Mouse (Mus musculus) testis, adult 2 months (tissue): ENCODE measurements around the gene Rhpn2.

Source experiments
- CTCF ChIP-seq: fragments of 200-500 bp; IDR thresholded peaks from 2 replicates; pipeline ENCODE4 v1.5.1; 2012; ENCODE audit warnings: low read depth, mild to moderate bottlenecking, inconsistent platforms, low read length, moderate library complexity; ENCODE audit not compliant: control insufficient read depth, insufficient read depth, insufficient replicate concordance
- POLR2A ChIP-seq: fragments of 200-500 bp; IDR thresholded peaks from 2 replicates; pipeline ENCODE4 v1.6.1; 2012; ENCODE audit warnings: low read depth, mild to moderate bottlenecking, inconsistent platforms, low read length, moderate library complexity; ENCODE audit not compliant: control insufficient read depth

DNA sequence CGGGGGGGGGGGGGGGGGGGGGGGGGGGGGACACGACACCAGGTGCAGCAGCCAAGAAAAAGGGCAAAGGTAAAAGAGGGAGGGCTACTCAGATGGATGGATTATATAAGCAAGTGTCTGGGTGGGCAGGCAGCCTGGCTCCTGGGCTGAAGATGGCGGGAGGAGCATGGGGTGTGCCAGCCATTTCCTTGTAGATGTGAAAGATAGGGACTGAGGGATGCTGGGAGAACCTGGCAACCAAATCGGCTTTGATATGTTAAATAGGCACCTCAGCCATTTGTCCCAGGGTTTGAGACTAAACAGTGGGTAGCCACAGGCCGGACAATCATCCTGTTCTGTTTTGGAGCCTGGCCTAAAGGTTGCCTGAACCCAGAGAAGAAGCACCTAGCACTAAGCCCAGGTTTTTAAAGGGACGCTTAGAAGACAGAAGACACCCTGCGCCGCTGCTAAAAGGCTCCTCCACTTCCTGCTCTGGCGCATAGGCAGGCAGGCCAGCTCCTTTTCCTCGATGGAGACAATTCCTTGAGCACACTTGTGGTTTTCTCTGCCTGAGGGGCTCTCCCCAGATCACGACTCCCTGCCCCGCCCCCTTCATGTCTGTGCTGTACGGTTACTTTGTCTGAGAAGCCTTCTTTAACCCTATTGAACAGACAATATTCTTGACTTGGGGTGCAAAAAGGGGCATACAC is 11.1 kb upstream of the Rhpn2 start:
- TF ChIP-seq CTCF (no peak), POLR2A (no peak)
